ENCODE assay signal across 21 mouse cellular contexts in genomic region chr19:34735900-34736299, GRCm38 (mm10). TPM values are rescaled to one million over a fixed set of nuclear protein-coding genes. Genes with fewer than 3 reads are reported as not detected.
A peak's percentile ranks its signal among the peaks of the same experiment; 100 is the strongest.
DNase-seq lines count a peak whose midpoint lies in the region; ATAC-seq lines count a peak whose summit lies in the region.
"Had no signal": no experiment of that assay in that cellular context is flagged by ENCODE, and none has a peak within 500 bp of the region (broad histone marks: within the 10 kb centered on the region; RNA-seq: fewer than 3 reads in every experiment).

No protein-coding gene starts in this region.

- peak; percentile 60 for DNase-seq in heart, adult 11 months
- no peak for DNase-seq in heart, postnatal 25 days (ENCODE audit: low spot score)
- no peak for DNase-seq in kidney, adult 18-20 months
- DNase-seq in urinary bladder, postnatal 14 days (ENCODE audit: low spot score), result peak; percentile 11
- DNase-seq in urinary bladder, postnatal 36 days (ENCODE audit: low spot score in 2 of 2), result no peak
- DNase-seq: adrenal gland, postnatal 10 days; adrenal gland, postnatal 36 days; cerebellum, adult 18-20 months; cerebellum, adult 9-10 months; cerebellum, postnatal 14 days; gastrocnemius, postnatal 10 days; gastrocnemius, postnatal 36 days; heart, postnatal 14 days had no signal

- no peak overlapping the region for H3K27ac ChIP-seq in kidney, embryonic 16.5 days (ENCODE audit: low read length)
- H3K27ac ChIP-seq: forebrain, embryonic 10.5 days; forebrain, embryonic 13.5 days; heart, embryonic 13.5 days; hindbrain, embryonic 12.5 days; hindbrain, embryonic 15.5 days had no signal

- no peak overlapping the region for H3K9ac ChIP-seq in kidney, embryonic 16.5 days (replicated peaks; ENCODE audit: low read length)
- H3K9ac ChIP-seq: forebrain, embryonic 13.5 days; heart, embryonic 13.5 days; hindbrain, embryonic 12.5 days; hindbrain, embryonic 15.5 days had no signal

- H3K9me3 ChIP-seq in kidney, embryonic 16.5 days (ENCODE audit: low read length), result no peaks in the 10 kb centered on the region
- H3K9me3 ChIP-seq: forebrain, embryonic 10.5 days; forebrain, embryonic 13.5 days; heart, embryonic 13.5 days; hindbrain, embryonic 12.5 days; hindbrain, embryonic 15.5 days had no signal

- H3K4me1 ChIP-seq in kidney, embryonic 16.5 days (ENCODE audit: insufficient read depth, low read length), result no peaks in the 10 kb centered on the region
- H3K4me1 ChIP-seq: forebrain, embryonic 10.5 days; forebrain, embryonic 13.5 days; hindbrain, embryonic 12.5 days; hindbrain, embryonic 15.5 days had no signal

- no peak overlapping the region for H3K4me3 ChIP-seq in kidney, embryonic 16.5 days (ENCODE audit: low read length)
- H3K4me3 ChIP-seq: forebrain, embryonic 10.5 days; forebrain, embryonic 13.5 days; heart, embryonic 13.5 days; hindbrain, embryonic 12.5 days; hindbrain, embryonic 15.5 days had no signal

- H3K36me3 ChIP-seq in kidney, embryonic 16.5 days (ENCODE audit: insufficient read depth, low read length), result no peaks in the 10 kb centered on the region
- H3K36me3 ChIP-seq: forebrain, embryonic 10.5 days; heart, embryonic 13.5 days; hindbrain, embryonic 12.5 days; hindbrain, embryonic 15.5 days had no signal

- ATAC-seq in kidney, embryonic 16.5 days (ENCODE audit: low FRiP score, low TSS enrichment), result 0 out of 2 replicates have a peak, but pooled peaks have one; percentile 23
- ATAC-seq: activated CD4-positive, CD25-positive, alpha-beta regulatory T cell, adult 4 months; forebrain, embryonic 13.5 days; forebrain, embryonic 16.5 days had no signal

- intact Hi-C loops in heart, postnatal 25 days (cut with DNase I), result no loop called here

- no peak overlapping the region for H3K4me2 ChIP-seq in kidney, embryonic 16.5 days (replicated peaks; ENCODE audit: low read depth, low read length)
- H3K4me2 ChIP-seq: forebrain, embryonic 13.5 days; heart, embryonic 13.5 days; hindbrain, embryonic 12.5 days; hindbrain, embryonic 15.5 days had no signal

- WGBS in kidney, embryonic 16.5 days, result 80% methylated on average over 4 of the region's 4 CpGs

- H3K27me3 ChIP-seq in kidney, embryonic 16.5 days (ENCODE audit: insufficient read depth, low read length), result no peaks in the 10 kb centered on the region
- H3K27me3 ChIP-seq: forebrain, embryonic 13.5 days; heart, embryonic 13.5 days; hindbrain, embryonic 12.5 days; hindbrain, embryonic 15.5 days had no signal

RNA-seq across cellular contexts. Expression of gene Slc16a12, which starts 11.2 kb away (rescaled TPM):
- 1 to 10 TPM; 2.2 to 2.6 TPM for total RNA-seq in heart, postnatal 25 days (2021)
- polyA plus RNA-seq in kidney, embryonic 16.5 days (2015; fragmentation: Nextera tagmentation; extraction: Ambion mirVana), result 17.9 and 19.1 TPM in 2 replicates
- polyA plus RNA-seq: activated CD4-positive, CD25-positive, alpha-beta regulatory T cell, adult 4 months had no signal

Comparison
In these comparisons a context has a peak if more than half of its experiments do, and no peak if none do; other contexts are left out.
1. DNase-seq: peak in heart, adult 11 months (single experiment) and urinary bladder, postnatal 14 days (single experiment); none in heart, postnatal 25 days (single experiment), kidney, adult 18-20 months (single experiment) and urinary bladder, postnatal 36 days (0 of 2).